Mouse (Mus musculus) G1E-ER4 (cell line): ENCODE data around the gene Pstk. TPM values are rescaled to one million over a fixed set of nuclear protein-coding genes. Genes with fewer than 3 reads are reported as not detected.

Experiments used
- GATA1 ChIP-seq: IDR thresholded peaks from one replicate; pipeline ENCODE4 v1.8.0; 2012; ENCODE audit warnings: low read length, inconsistent platforms
- polyA plus RNA-seq: library from polyadenylated mRNA; stranded (reverse); fragments of >175 nt; gene quantifications from 2 replicates; pipeline ENCODE4 v1.2.3, GENCODE M21; 2012

The Pstk gene
- polyA plus RNA-seq: 46.0 and 66.3 TPM in 2 replicates

- TF ChIP-seq GATA1: no peak
Observed at GRCm38 (mm10) chr7:131370648-131371469, at the start of gene Pstk. TSS of gene Pstk (plus strand) at chr7:131371141.

- no peak for TF ChIP-seq GATA1
Observed at GRCm38 (mm10) chr7:131322192-131322591, 48.7 kb upstream of the Pstk start, which contains the start of gene Cuzd1. TSS of gene Cuzd1 (minus strand) at chr7:131322292.

GRCm38 (mm10) chr7:131327054-131327453 is 43.9 kb upstream of the Pstk start:
- no peak for TF ChIP-seq GATA1

- TF ChIP-seq GATA1: no peak
Observed at GRCm38 (mm10) chr7:131329416-131329815, 41.5 kb upstream of the Pstk start, which contains the start of gene Fam24b. TSS of gene Fam24b (minus strand) at chr7:131329516.

- TF ChIP-seq GATA1: no peak
Observed at GRCm38 (mm10) chr7:131331688-131332087, 39.3 kb upstream of the Pstk start.

GRCm38 (mm10) chr7:131333564-131333963 is 37.4 kb upstream of the Pstk start, which contains the start of gene Fam24a:
TSS of gene Fam24a (plus strand) at chr7:131333864.
- TF ChIP-seq GATA1: no peak

GRCm38 (mm10) chr7:131337502-131338068 is 33.4 kb upstream of the Pstk start:
- no peak for TF ChIP-seq GATA1

GRCm38 (mm10) chr7:131345856-131346541 is 24.9 kb upstream of the Pstk start:
- TF ChIP-seq GATA1: no peak

GRCm38 (mm10) chr7:131356105-131356504 is 14.8 kb upstream of the Pstk start:
- no peak for TF ChIP-seq GATA1

- TF ChIP-seq GATA1: no peak
Observed at GRCm38 (mm10) chr7:131362269-131362614, 8.7 kb upstream of the Pstk start.

GRCm38 (mm10) chr7:131362615-131363300 is 8.2 kb upstream of the Pstk start, which contains the start of gene 2310057M21Rik:
TSS of gene 2310057M21Rik (minus strand) at chr7:131362759.
- TF ChIP-seq GATA1: no peak

- no peak for TF ChIP-seq GATA1
Observed at GRCm38 (mm10) chr7:131364131-131364530, 6.8 kb upstream of the Pstk start.

GRCm38 (mm10) chr7:131371470-131371860 is 524 bp downstream of the Pstk start:
- TF ChIP-seq GATA1: no peak

GRCm38 (mm10) chr7:131371880-131372651 is 1.1 kb downstream of the Pstk start:
- no peak for TF ChIP-seq GATA1
